Mouse (Mus musculus) urinary bladder, postnatal 14 days (tissue): ENCODE measurements around the gene Ppp2r5b.

ENCODE experiments used
- DNase-seq: peaks from one replicate; pipeline ENCODE4 v3.0.0; 2021; ENCODE audit warnings: low spot score

Gene Ppp2r5b

GRCm38 (mm10) chr19:6268670-6269132 lies 33.0 kb upstream of the Ppp2r5b start:
- no peak for DNase-seq

DNA sequence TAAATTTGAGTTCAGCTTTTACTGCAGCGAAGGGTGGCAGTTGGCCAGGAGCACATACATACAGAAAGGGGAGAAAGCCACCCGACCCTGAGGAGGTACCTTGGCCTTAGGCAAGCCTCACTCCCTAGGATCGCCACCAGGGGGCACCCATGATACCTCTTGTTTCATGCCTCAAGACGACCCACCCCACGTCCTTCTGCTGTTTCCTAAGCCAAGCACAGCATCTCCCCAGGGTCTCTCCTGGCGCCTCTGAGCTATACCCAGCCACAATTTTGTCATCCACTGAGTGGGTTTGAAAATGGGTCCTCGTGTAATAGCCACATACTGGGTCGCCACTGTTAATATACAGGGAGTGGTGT lies 32.5 kb upstream of the Ppp2r5b start:
- DNase-seq: peak; percentile 88

DNA sequence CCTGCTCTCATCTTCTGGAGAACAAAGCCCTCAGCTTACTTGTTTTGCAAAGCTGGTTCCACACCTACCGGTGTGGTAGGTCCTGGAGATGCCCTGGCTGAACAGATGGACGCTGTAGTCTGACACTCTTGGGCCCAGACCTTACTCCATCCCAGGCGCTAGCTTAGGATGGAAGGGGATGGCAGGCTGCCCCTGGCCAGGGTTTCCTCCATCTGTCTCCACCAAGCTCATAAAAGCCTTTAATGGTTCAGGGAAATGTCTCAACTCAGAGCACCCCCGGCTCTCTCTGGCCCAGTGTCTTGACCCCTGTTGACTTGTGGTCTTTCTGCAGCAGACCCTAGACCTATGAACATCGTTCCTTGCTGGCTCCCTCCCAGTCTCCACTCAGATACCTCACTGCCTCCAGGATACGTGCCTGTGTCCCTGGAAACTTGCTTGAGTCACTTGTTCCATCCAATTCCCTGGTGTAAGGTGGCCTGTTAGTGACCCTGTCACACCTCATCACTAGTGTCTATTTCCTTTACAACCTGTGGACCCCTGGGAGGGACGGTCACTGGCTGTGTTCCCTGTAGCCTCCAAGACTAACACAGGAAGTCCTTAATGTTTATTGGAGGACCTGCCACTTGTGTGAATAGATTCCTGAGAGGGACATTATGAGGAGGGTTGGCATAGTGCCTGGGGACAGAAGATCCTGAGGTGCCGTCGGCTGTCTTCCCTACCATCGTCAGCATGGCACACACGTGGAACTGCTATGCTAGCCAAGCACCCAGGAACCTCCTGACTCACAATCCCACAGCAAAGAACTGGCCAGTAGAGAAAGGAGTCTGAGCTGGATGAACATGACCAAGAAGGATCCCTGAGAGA lies 31.9 kb upstream of the Ppp2r5b start:
- no peak for DNase-seq

DNA sequence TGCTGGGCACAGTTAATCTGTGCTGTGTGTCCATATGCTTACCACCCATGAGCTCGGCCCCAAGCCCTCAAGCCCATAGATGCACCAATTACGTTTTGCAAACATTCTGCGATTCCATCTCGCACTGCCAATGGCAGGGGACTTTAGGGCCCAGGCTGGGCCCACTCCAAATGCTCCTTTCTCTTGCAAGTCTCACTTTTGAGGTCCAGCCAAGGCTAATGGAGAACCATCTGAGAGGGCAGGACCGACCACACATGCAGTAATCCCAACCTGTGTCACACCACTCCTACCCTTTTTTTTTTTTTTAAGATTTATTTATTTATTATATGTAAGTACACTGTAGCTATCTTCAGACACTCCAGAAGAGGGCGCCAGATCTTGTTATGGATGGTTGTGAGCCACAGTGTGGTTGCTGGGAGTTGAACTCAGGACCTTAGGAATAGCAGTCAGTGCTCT lies 30.1 kb upstream of the Ppp2r5b start:
- DNase-seq: no peak

GRCm38 (mm10) chr19:6264945-6265344 lies 29.3 kb upstream of the Ppp2r5b start:
- no peak for DNase-seq

DNA sequence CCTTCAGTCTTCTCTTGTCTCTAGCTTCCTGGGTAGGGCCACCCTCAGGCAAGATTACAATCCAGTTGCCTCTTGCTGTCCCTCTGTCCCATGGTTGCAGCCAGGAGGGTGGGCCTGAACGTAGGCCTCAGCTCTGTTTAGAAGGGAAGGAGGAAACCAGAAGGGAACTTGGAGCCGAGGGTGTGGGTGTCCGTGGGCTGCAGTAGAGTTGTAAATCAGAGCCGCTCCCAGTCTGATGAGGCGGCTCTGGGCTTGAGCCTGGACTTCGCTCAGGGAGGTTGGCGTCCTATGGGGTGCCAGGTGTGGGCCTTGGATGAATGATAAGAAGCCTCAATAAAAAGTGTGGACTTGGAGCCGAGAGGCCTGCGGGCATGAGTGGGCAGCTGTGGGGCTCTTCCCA lies 28.5 kb upstream of the Ppp2r5b start:
- DNase-seq: no peak

GRCm38 (mm10) chr19:6262839-6263433 lies 27.3 kb upstream of the Ppp2r5b start:
- no peak for DNase-seq

DNA sequence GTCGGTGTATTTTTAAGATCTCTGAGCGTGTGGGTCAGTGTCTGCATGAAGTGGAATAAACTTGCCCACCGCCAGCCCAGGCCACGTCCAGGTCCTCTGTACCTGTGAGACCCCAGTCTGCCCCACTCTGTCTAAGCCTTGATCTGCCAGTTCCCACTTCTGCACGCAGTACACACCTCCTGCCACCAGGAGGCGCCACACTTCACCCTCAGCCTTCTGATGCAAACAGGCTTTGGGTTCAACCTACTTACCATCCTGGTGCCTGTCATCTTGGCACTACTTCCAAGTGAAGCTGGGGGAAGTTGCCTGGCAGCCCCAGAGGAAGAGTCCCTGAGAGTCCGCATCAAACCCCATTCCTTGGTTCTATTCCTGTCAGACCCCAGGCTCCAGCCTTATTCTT lies 26.6 kb upstream of the Ppp2r5b start:
- peak; percentile 70 for DNase-seq

GRCm38 (mm10) chr19:6261379-6261778 lies 25.7 kb upstream of the Ppp2r5b start:
- no peak for DNase-seq

- no peak for DNase-seq
Measured at GRCm38 (mm10) chr19:6260946-6261345, 25.3 kb upstream of the Ppp2r5b start.

- DNase-seq: no peak
Measured at GRCm38 (mm10) chr19:6260428-6260827, 24.8 kb upstream of the Ppp2r5b start.

DNA sequence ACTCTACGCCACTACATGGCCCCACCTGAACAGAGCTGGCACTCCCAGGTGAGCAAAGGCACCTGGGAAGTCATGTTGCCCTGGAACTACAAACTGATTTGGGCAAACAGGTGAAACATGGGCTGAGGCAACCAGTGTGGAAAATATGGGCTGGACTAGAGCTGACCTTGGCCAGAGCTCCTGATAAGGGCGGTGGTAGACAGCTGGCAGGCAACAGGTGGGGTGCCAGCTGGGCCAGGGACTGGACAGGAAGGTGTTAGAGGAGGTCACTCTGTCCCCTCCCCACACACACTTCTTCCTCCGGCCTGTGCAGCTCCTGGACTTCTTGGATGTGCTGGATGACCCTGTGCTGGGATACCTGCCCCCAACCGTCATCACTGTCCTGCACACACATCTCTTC lies 17.3 kb upstream of the Ppp2r5b start:
- no peak for DNase-seq

DNA sequence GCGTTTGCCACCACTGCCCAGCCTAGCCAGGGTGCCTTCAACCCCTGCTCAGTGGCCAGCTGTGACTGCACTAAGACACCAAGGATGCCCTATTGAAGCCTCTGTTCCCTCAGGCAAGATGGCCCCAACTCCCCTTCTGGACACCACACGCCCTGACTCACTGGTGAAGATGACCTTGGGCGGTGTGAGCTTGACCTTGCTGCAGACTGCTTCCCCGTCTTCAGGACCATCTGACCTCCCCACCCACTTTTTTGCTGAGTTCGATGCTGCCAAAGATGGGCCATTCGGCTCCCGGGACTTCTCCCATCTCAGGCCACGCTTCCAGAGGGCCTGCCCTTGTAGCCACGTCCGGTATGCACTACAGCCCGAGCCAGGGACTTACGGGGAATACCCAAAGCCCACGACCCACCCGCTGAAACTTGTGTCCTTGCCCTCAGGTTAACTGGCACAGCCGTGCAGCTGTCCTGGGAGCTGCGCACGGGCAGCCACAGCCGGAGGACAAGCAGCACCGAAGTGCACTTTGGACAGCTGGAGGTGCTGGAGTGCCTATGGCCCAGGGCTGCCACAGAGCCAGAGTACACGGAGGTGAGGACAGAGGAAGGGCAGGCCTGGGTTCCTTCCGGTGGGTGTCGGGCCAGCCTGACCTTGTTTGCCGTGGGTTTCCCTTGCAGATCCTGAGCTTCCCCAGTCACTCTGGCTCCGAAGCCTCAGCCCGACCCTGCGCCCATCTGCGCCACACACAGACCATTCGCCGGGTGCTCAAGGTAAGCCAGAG lies 12.0 kb upstream of the Ppp2r5b start:
- DNase-seq: no peak

- DNase-seq: no peak
Measured at GRCm38 (mm10) chr19:6245806-6246205, 10.1 kb upstream of the Ppp2r5b start.

DNA sequence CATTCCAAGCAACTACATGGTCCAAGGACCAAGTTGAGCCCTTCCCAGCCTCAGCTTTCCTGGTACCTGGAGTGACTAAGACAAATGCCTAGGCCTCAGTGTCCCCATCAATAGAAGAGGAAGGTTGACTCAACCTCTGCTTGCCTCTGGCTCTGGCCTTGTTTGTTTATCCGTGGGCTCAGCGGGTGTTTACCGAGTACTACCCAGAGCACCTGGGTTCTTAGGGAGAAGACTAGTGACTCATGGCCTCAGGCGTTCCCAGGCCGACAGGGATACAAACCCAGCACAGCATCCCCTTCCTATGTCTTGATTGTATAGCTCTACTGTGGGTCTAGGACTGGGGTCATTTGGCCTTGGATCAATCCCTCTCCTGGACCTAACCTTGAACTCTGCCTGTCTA lies 7.6 kb upstream of the Ppp2r5b start:
- no peak for DNase-seq

GRCm38 (mm10) chr19:6242281-6242680 lies 6.6 kb upstream of the Ppp2r5b start:
- DNase-seq: peak; percentile 65

DNA sequence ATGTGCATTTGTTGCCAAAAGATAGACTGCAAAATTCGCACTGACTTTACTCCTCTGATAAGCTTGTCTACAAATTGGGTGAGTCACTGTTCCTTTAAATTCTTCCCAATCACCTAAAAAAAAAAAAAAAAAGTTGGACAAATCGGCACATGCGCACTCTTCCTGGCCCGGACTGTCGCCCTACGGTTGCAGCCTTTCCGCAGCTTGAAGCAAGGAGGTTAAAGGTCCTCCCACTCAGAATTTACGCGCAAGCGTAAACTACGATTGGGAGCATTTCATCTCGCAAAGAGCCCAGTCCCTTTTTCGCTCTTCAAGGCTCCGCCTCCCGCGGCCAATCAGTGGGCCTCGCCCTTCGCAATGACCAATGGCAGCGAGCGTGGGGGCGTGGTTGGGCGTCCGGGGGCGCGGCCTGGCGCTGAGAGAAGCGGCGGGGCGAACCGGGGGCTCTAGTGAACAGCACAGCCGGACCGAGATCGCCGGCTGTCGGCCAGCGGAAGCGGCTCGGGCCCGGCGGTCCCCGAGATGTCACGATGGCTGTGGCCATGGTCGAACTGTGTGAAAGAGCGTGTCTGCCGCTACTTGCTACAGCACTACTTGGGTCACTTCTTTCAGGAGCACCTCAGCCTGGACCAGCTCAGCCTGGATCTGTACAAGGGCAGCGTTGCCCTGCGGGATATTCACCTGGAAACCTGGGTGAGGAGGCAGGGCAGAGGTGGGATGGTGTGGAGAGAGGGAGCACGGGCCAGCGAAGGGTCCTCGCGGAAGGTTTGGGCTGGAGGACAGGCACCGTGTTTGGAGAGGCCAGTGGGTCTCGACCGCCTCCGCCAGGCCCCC lies 5.8 kb upstream of the Ppp2r5b start, which contains the start of gene Atg2a:
Atg2a (plus strand) TSS at position 395 of the 834 bp plus-strand sequence.
- peak; percentile 98 for DNase-seq

DNA sequence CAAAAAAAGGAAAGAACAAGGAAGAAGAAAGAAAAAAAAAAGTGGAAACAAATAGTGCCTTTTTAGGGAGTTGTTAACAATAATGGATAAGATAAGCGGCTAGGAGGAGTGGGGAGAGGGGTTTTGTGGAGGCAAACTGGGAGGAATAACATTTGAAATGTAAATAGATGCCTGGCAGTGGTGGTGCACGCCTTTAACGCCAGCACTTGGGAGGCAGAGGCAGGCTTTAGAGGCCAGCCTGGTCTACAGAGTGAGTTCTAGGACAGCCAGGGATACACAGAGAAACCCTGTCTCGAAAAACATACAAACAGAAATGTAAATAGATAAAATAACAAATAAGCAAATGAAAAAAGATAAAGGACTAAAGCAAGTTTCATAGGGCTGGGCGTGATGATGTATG lies 5.1 kb upstream of the Ppp2r5b start:
- DNase-seq: no peak

DNA sequence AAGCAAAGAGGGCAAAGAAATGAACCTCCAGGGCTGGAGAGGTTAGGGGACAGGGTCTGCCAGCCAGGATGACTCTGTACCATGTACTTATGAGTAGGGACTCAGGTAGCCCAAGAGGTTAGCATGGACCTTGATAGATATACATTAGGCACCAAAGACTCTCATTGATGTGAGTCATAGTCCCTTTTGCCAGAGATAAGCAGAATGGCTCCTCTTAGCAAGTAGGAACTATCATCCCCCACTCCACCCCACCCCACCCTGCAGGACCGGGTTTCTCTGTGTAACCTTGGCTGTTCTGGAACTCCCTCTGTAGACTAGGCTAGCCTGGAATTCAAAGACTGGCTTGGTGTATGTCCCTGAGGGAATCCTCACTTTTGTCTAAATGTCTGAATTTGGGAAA lies 4.5 kb upstream of the Ppp2r5b start:
- DNase-seq: no peak

DNA sequence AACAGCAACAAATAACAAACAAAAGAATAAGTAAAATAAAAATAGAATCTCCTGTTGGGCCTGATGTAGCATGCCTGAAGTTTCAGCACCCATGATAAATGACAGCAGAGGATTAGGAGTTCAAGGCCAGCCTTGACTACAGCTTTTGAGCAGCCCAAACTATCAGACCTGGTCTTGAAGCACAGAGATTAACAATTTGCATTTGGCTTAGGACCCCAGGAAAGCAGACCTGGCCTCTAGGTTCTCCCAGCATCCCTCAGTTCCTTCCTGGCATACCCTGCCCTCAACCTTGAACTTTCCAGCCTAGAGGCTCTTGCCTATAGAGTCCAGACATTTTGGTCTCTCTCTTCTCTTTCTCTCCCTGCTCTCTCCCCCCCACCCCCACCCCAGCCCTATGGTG lies 3.1 kb upstream of the Ppp2r5b start:
- DNase-seq: no peak

DNA sequence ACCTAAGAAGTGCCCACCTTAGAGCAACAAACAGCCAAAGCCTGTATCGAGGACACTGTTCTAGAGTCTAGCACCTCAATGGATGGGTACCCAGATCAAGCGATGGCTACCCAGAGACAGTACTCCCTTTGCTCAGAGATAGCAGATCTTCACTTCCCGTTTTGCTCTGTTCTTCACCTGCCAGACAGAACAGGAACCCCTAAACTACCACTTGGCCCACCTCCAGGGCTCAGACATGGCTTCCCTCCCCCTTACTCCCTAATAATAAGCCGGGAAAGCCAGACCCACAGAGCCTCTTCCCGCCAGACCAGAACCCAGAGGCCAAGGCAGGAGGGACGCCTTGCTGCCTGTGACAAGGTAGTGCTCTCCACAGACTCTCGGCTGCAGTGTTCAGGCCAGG lies 1.2 kb upstream of the Ppp2r5b start:
- no peak for DNase-seq

GRCm38 (mm10) chr19:6236053-6236441 lies 375 bp upstream of the Ppp2r5b start:
- peak; percentile 92 for DNase-seq
